Mouse (Mus musculus): ENCODE data around the gene Csnk1d. TPM values are rescaled to one million over a fixed set of nuclear protein-coding genes. Genes with fewer than 3 reads are reported as not detected.

Gene Csnk1d
- polyA plus RNA-seq, 1 experiment from 2014 or later: 133 TPM

- no peak overlapping the region for H3K27ac ChIP-seq (replicated peaks)
- H3K27me3 ChIP-seq (replicated peaks; ENCODE audit: low read depth, poor library complexity, severe bottlenecking): no peaks in the 10 kb centered on the region
- no peak for DNase-seq (ENCODE audit: low spot score)
- no peaks in the 10 kb centered on the region for H3K9me3 ChIP-seq
- H3K36me3 ChIP-seq (replicated peaks): peaks cover 100% of the 10 kb centered on the region
- no peak overlapping the region for H3K4me3 ChIP-seq
- 92% methylated on average over 4 of the region's 4 CpGs for WGBS
- H3K4me1 ChIP-seq: no peaks in the 10 kb centered on the region
These were observed 9.5 kb downstream of the Csnk1d start for GRCm38 (mm10) chr11:120981661-120982060.

GRCm38 (mm10) chr11:120980427-120981035, 10.6 kb downstream of the Csnk1d start:
- H3K36me3 ChIP-seq (replicated peaks): peaks cover 100% of the 10 kb centered on the region
- WGBS: 90% methylated on average over 9 of the region's 9 CpGs
- H3K4me3 ChIP-seq: no peak overlapping the region
- H3K27me3 ChIP-seq (replicated peaks; ENCODE audit: low read depth, poor library complexity, severe bottlenecking): no peaks in the 10 kb centered on the region
- H3K27ac ChIP-seq (replicated peaks): no peak overlapping the region
- no peaks in the 10 kb centered on the region for H3K4me1 ChIP-seq
- H3K9me3 ChIP-seq: no peaks in the 10 kb centered on the region
- DNase-seq (ENCODE audit: low spot score): no peak

DNA sequence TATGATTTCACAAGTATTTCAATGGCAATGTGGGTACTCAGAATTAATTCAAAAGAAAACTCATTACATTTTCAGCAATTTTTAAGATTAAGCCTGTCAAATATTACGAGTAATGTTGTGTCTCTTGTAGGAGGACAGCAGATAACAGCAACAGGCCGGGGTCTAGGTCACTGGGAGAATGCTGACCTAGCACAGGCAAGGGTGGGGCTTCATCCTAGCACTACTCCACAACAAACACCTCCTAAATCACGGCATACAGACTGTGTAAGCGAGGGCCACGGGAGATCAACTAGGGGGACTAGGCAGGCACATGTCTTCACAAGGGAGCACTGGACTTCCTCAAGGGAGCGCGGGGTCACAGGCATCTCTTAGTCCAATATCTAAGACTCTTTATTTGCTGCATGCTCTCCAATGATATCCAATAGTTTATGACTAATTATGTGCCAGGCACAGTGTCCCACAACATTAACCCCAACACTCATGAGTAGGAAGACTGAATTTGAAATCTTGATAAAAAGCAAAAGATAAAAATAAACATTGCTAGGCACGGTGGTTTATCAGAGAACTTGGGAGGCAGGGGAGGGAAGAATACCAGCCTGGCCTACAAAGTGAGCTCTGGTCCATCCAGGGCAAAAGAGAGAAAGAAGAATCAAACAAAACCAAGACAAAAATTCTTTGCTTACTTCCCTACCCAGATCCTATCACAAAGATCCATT, 11.3 kb downstream of the Csnk1d start:
- no peak for DNase-seq (ENCODE audit: low spot score)
- Histone ChIP-seq H3K27ac (replicated peaks) (no peak overlapping the region), H3K36me3 (replicated peaks) (peaks cover 100% of the 10 kb centered on the region), H3K4me3 (no peak overlapping the region), H3K27me3 (replicated peaks; ENCODE audit: low read depth, poor library complexity, severe bottlenecking) (no peaks in the 10 kb centered on the region), H3K4me1 (no peaks in the 10 kb centered on the region), H3K9me3 (no peaks in the 10 kb centered on the region)
- 87% methylated on average over 8 of the region's 8 CpGs for WGBS

- 88% methylated on average over 6 of the region's 6 CpGs for WGBS
- no peaks in the 10 kb centered on the region for H3K27me3 ChIP-seq (replicated peaks; ENCODE audit: low read depth, poor library complexity, severe bottlenecking)
- H3K36me3 ChIP-seq (replicated peaks): peaks cover 100% of the 10 kb centered on the region
These were observed 17.8 kb downstream of the Csnk1d start for GRCm38 (mm10) chr11:120973318-120973717.

GRCm38 (mm10) chr11:120971237-120971636, 19.9 kb downstream of the Csnk1d start:
- Histone ChIP-seq H3K4me3 (no peak overlapping the region), H3K36me3 (replicated peaks) (peaks cover 100% of the 10 kb centered on the region), H3K27ac (replicated peaks) (no peak overlapping the region), H3K27me3 (replicated peaks; ENCODE audit: low read depth, poor library complexity, severe bottlenecking) (no peaks in the 10 kb centered on the region), H3K9me3 (no peaks in the 10 kb centered on the region), H3K4me1 (peaks cover under 1% of the 10 kb centered on the region; the same call in 1 of the 2 replicates)
- DNase-seq (ENCODE audit: low spot score): no peak
- WGBS: 90% methylated on average over 5 of the region's 5 CpGs

More at GRCm38 (mm10) chr11:120973318-120973717, 17.8 kb downstream of the Csnk1d start:
- no peak overlapping the region for H3K27ac ChIP-seq (replicated peaks)
- H3K4me3 ChIP-seq: no peak overlapping the region
- no peaks in the 10 kb centered on the region for H3K9me3 ChIP-seq
- no peaks in the 10 kb centered on the region for H3K4me1 ChIP-seq
- DNase-seq (ENCODE audit: low spot score): no peak

DNA sequence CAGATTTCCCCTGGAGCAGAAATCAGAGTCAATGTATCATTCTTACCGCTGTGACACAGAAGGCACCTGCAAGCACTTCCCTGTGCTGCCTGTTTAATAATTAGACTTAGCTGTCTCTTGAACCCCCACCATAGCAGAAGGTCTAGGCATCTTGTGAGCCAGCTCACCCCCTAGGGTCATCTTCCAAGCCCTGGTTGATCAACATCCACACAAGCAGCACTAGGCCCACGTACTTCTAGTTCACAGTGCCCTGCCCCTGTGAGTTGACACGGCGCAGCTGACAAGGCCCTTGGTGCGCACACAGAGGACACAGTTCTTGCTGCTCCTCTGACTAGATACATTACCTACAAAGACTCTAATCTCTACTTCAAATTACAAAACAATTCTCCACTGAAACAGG, 21.4 kb downstream of the Csnk1d start:
- no peak overlapping the region for H3K27ac ChIP-seq (replicated peaks)
- WGBS: 93% methylated on average over 5 of the region's 5 CpGs
- no peak for DNase-seq (ENCODE audit: low spot score)
- no peaks in the 10 kb centered on the region for H3K9me3 ChIP-seq
- peaks cover 100% of the 10 kb centered on the region for H3K36me3 ChIP-seq (replicated peaks)
- no peak overlapping the region for H3K4me3 ChIP-seq
- H3K4me1 ChIP-seq: peaks cover 11% of the 10 kb centered on the region
- no peaks in the 10 kb centered on the region for H3K27me3 ChIP-seq (replicated peaks; ENCODE audit: low read depth, poor library complexity, severe bottlenecking)

GRCm38 (mm10) chr11:120965587-120965986, 25.5 kb downstream of the Csnk1d start:
- no peak for DNase-seq (ENCODE audit: low spot score)
- peaks cover 100% of the 10 kb centered on the region for H3K36me3 ChIP-seq (replicated peaks)
- no peaks in the 10 kb centered on the region for H3K9me3 ChIP-seq
- peaks cover 14% of the 10 kb centered on the region for H3K4me1 ChIP-seq
- H3K27ac ChIP-seq (replicated peaks): no peak overlapping the region
- 84% methylated on average over 4 of the region's 4 CpGs for WGBS
- H3K4me3 ChIP-seq: no peak overlapping the region
- H3K27me3 ChIP-seq (replicated peaks; ENCODE audit: low read depth, poor library complexity, severe bottlenecking): no peaks in the 10 kb centered on the region

DNA sequence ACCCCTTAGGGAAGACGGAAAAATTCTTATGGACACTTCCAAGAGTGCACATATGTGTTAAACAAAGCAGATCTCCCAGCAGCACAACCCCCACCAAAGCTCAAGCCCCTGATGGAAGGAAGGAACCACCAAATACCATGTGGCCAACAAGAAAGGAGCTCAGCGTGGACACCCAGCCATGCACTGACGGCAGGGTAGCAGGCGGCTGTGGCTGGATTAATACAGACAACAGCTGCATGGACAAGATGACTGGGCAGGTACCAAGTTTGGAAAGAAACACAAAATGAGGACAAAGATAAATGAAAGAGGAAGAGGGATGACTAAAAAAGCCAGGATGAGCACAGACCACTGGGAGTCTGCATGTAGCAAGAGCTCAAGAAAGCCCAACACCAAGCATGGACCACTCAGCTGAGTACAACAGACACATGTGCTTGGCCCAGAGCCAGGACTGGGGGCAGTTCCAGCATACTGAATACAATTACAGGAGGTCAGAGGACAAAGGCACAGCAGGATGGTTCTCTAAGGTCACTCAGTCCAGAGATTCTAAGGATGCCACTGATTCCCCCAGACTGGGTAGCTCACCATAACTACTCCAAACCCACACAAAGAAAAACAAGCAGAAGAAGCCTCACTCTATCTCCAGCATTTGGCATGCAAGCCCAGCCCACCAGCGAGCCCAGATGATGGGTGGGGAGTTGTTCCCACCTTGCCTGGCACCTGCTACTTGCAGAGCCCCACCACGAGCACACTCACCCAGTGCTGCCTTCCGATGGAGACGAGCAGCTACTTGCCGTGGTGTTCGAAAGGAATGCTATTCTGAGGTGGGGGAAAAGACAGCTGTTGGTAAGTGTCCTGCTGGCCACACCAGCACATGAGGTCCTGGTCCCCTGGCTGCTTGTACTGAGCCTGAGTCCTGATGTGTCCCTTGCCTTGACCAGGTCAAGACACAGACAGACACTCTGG, 26.7 kb downstream of the Csnk1d start:
- Histone ChIP-seq H3K4me1 (peaks cover 16% of the 10 kb centered on the region), H3K36me3 (replicated peaks) (peaks cover 100% of the 10 kb centered on the region), H3K27me3 (replicated peaks; ENCODE audit: low read depth, poor library complexity, severe bottlenecking) (no peaks in the 10 kb centered on the region), H3K9me3 (no peaks in the 10 kb centered on the region), H3K27ac (replicated peaks) (no peak overlapping the region), H3K4me3 (no peak overlapping the region)
- 89% methylated on average over 10 of the region's 10 CpGs for WGBS
- DNase-seq (ENCODE audit: low spot score): no peak

DNA sequence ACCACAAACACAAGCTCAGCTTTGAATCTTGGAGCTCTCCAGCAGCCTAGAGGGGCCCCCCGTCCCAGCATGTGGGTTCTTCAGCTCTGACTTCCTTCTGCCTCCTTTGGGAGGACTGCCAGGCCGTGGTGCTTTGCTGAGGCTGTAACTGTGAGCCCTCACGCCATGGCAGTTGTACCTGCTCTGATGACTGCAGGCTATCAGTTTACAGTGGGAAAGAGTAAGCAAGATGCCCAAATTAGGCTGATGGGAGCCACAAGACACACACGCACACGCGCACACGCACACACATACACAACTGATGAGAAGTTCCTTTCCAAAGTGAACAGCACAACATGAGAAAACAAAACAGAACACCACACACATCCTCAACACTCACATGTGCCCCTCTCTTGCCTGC, 28.2 kb downstream of the Csnk1d start:
- Histone ChIP-seq H3K4me3 (no peak overlapping the region), H3K27me3 (replicated peaks; ENCODE audit: low read depth, poor library complexity, severe bottlenecking) (no peaks in the 10 kb centered on the region), H3K9me3 (no peaks in the 10 kb centered on the region), H3K36me3 (replicated peaks) (peaks cover 100% of the 10 kb centered on the region), H3K27ac (replicated peaks) (no peak overlapping the region), H3K4me1 (peaks cover 26% of the 10 kb centered on the region)
- 90% methylated on average over 7 of the region's 7 CpGs for WGBS
- no peak for DNase-seq (ENCODE audit: low spot score)

DNA sequence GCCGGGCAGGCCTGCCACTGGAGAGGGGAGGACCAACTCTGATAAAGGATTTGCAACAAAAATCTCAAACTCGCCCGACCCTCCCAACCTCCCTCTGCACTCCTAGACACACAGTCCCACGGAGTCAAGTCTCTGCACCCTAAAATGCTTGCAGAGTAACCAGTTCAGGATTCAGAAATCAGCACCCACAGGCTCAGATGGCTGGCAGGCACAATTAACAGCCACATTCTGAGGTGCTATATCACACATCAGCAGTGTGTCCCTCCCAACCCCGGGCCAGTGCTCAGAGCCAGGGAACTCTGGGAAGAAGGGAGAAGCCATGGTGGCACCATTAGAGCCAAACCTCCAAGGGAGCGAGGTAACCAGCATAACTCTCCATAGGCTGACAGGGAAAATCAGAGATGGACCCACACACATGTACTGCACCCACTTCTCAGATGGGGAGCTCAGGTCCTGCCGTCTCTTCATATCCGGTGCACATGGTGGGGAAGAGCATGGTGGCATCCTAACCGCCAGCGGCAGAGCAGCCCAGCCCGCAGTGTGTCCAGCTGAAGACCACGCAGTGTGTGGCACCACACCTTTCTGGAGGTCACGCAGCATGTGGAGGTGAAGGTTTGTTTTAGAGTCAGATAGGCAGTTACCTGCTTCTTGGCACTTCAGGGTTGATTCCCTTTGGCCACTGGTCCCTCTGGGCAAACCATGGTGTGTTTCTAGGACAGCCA, 28.9 kb downstream of the Csnk1d start:
- no peaks in the 10 kb centered on the region for H3K9me3 ChIP-seq
- no peaks in the 10 kb centered on the region for H3K27me3 ChIP-seq (replicated peaks; ENCODE audit: low read depth, poor library complexity, severe bottlenecking)
- peaks cover 30% of the 10 kb centered on the region for H3K4me1 ChIP-seq
- WGBS: 94% methylated on average over 13 of the region's 13 CpGs
- H3K27ac ChIP-seq (replicated peaks): no peak overlapping the region
- no peak overlapping the region for H3K4me3 ChIP-seq
- no peak for DNase-seq (ENCODE audit: low spot score)
- peaks cover 100% of the 10 kb centered on the region for H3K36me3 ChIP-seq (replicated peaks)

DNA sequence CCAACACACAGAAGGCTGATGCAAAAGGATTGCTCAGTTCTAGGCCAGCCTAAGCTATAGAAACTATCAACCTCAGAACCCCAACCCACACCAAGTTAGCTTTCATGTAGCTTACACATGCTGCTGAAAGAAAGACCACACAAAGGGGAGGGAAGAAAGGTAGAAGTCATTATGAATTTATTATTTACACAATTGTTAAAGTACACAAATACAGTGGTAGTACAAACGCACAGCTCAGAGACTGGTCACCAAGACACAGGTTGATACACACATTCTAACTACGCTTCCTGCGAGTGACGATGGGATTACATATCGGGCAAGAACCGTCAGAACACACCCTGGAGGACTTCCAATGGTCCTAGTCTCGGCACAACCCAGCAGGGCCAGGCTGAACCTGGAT, 29.5 kb downstream of the Csnk1d start:
- H3K27ac ChIP-seq (replicated peaks): no peak overlapping the region
- DNase-seq (ENCODE audit: low spot score): no peak
- no peaks in the 10 kb centered on the region for H3K27me3 ChIP-seq (replicated peaks; ENCODE audit: low read depth, poor library complexity, severe bottlenecking)
- peaks cover 30% of the 10 kb centered on the region for H3K4me1 ChIP-seq
- H3K4me3 ChIP-seq: no peak overlapping the region
- H3K9me3 ChIP-seq: no peaks in the 10 kb centered on the region
- H3K36me3 ChIP-seq (replicated peaks): peaks cover 100% of the 10 kb centered on the region
- WGBS: 87% methylated on average over 7 of the region's 7 CpGs

DNA sequence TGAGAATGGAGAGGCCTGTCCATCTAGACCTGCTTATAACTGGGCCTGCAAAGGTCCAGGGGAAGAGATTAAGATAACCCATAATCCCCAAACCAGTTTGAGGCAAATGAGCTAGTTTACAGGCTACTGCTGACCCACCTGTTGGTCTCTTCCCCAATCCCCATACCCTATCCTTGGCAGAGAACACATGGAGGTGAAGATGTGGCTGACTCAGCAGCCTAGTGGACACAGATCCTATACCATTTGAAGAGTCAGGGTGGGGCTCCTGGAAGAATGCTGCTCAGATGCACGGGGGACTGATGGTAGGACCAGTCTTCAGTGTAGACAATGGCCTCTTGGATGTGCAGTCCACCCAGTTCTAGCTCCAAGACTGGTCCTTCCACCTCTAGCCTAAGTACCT, 30.9 kb downstream of the Csnk1d start:
- DNase-seq (ENCODE audit: low spot score): no peak
- 63% methylated on average over 1 of the region's 1 CpGs for WGBS
- no peaks in the 10 kb centered on the region for H3K27me3 ChIP-seq (replicated peaks; ENCODE audit: low read depth, poor library complexity, severe bottlenecking)
- no peak overlapping the region for H3K27ac ChIP-seq (replicated peaks)
- H3K9me3 ChIP-seq: no peaks in the 10 kb centered on the region
- peaks cover 24% of the 10 kb centered on the region for H3K4me1 ChIP-seq
- H3K4me3 ChIP-seq: no peak overlapping the region
- peaks cover 100% of the 10 kb centered on the region for H3K36me3 ChIP-seq (replicated peaks)

Measured in embryonic facial prominence, embryonic 10.5 days (tissue).